Mouse (Mus musculus) B cell, adult (primary cell): Measurements from ENCODE around the gene Agl. TPM values are rescaled to one million over a fixed set of nuclear protein-coding genes. Genes with fewer than 3 reads are reported as not detected.

Experiments used
- total RNA-seq: library from RNA; stranded (reverse); gene quantifications from 4 replicates; pipeline ENCODE4 v1.2.4, GENCODE M21; 2023; ENCODE audit not compliant: inconsistent age

Agl gene
- total RNA-seq, result 10.4 to 15.4 TPM (median 13.2 TPM) in 4 replicates

DNA sequence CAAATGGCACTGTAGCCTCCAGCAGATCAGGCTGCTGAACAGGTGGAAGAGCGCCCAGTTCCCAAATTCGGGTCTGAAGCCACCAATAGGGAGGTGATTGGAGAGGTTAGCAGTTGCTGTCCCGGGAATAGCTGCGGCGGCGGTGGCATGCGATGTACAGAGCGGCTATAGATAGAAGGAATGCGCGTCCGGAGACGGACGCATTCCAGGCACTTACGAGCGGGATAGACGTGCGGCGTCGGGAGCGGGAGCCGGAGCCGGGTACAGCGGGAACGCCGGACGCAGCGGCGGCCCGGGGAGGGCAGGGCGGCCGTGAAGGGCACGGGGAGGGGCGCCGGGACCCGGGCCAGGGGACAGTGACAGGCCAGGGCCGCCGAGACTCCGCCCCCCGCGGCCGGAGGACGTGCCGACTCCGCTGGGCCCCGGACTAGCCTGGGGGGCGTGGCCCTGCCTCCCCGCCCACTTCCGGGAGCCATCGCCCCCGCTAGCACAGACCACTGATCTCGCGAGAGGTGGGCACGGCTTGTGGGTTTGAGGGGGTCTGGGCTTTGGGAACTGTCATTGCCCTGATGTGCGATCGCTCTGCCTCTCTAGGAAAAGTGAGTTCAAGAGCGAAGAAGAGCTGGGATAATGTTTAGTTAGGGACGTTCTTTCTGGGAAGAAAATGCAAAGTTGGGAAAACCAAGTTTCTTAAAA is at the start of gene Agl:
Gene Agl (minus strand): TSS at position 356 of the 696 bp plus-strand sequence.

DNA sequence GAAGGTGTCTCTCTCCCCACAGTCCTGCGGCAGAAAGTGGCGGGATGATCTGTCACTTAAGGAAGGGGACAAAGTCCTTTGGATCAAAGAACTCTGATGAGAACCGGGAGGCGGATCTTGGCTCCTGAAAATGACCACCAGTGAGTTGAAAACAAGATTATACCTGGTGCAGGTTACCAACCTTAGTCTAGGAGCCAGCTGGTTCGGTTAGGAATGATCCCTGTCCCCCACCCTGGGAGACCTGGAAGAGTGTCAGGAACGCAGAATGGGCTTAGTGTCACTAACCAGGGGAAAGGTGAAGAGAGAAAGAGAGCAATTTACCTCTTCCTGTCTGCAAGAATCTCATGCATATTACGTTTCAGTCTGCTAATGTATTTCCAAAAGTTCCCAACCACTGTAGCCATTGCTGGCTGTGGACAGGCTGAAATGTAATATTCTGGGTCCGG is 95.5 kb downstream of the Agl start, which contains the start of gene Slc35a3:
Gene Slc35a3 (minus strand): TSS at position 396 of the 446 bp plus-strand sequence.

Other genes with a start within 250 kb of the Agl start
- not detected in 4 replicates for gene Lrrc39, start 245.2 kb downstream of the Agl start, total RNA-seq
- 10.6 to 12.6 TPM (median 10.9 TPM) in 4 replicates for gene Sass6, start 213.2 kb downstream of the Agl start, total RNA-seq
- gene Trmt13, start 193.6 kb downstream of the Agl start, total RNA-seq, result 34.9 to 40.1 TPM (median 36.7 TPM) in 4 replicates
- 66.9 to 85.1 TPM (median 74.6 TPM) in 4 replicates for gene Mfsd14a, start 145.5 kb downstream of the Agl start, total RNA-seq
- gene Gm43191, start 126.9 kb downstream of the Agl start, total RNA-seq, result not detected in 4 replicates
- 19.8 to 27.2 TPM (median 25.8 TPM) in 4 replicates for gene Slc35a3, start 95.3 kb downstream of the Agl start, total RNA-seq
- gene Frrs1, start 51.3 kb upstream of the Agl start, total RNA-seq, result 2.1 to 7.4 TPM (median 3.8 TPM) in 4 replicates
- not detected in 4 replicates for gene 4930455H04Rik, start 160.1 kb upstream of the Agl start, total RNA-seq
- gene Palmd, start 160.8 kb upstream of the Agl start, total RNA-seq, result not detected in 4 replicates